Mouse (Mus musculus) ES-E14 (cell line): ENCODE measurements around the gene Bcat1. TPM values are rescaled to one million over a fixed set of nuclear protein-coding genes. Genes with fewer than 3 reads are reported as not detected.

ENCODE experiments used
- DNase-seq: peaks from one replicate; pipeline ENCODE4 v3.0.0-alpha.2; 2013; ENCODE audit warnings: low read depth, low spot score
- H3K27ac ChIP-seq: 2 replicates; pipeline ENCODE4 v1.5.1; 2012; ENCODE audit warnings: low read depth, mild to moderate bottlenecking, low read length, moderate library complexity, mixed read lengths; ENCODE audit not compliant: poor library complexity, insufficient read depth, severe bottlenecking
- H3K36me3 ChIP-seq: 2 replicates; pipeline ENCODE4 v1.6.1; 2012; ENCODE audit warnings: mild to moderate bottlenecking, low read length, moderate library complexity, mixed read lengths; ENCODE audit not compliant: control insufficient read depth, poor library complexity, insufficient read depth, severe bottlenecking
- H3K4me1 ChIP-seq, 2 experiments: fragments of 150-350 bp in 1 of 2; sonication (generic) in 1 of 2; 2 replicates each; pipeline ENCODE4 v1.6.1; 2012; ENCODE audit warnings: low read length in 2 of 2, mild to moderate bottlenecking in 1 of 2, mixed read lengths in 1 of 2; ENCODE audit not compliant: control insufficient read depth in 2 of 2, insufficient read depth in 2 of 2, poor library complexity in 1 of 2
- H3K4me3 ChIP-seq, 2 experiments: fragments of 150-350 bp in 1 of 2; sonication (generic) in 1 of 2; 2 replicates each; pipeline ENCODE4 v1.5.1; 2012; ENCODE audit warnings: low read length in 2 of 2, low read depth in 1 of 2, mild to moderate bottlenecking in 1 of 2, mixed read lengths in 1 of 2; ENCODE audit not compliant: insufficient read depth in 1 of 2, poor library complexity in 1 of 2, severe bottlenecking in 1 of 2
- H3K9ac ChIP-seq: 2 replicates; pipeline ENCODE4 v1.6.1; 2012; ENCODE audit warnings: low read depth, mild to moderate bottlenecking, low read length, mixed read lengths; ENCODE audit not compliant: poor library complexity, insufficient read depth, severe bottlenecking
- H3K9me3 ChIP-seq: fragments of 150-350 bp; sonication (generic); 2 replicates; pipeline ENCODE4 v1.6.1; 2012; ENCODE audit warnings: low read depth, mild to moderate bottlenecking, low read length; ENCODE audit not compliant: control insufficient read depth, insufficient read depth
- CHD2 ChIP-seq: IDR thresholded peaks from 2 replicates; pipeline ENCODE4 v1.6.1; 2014; ENCODE audit warnings: mild to moderate bottlenecking, low read depth, low read length, inconsistent platforms
- HCFC1 ChIP-seq: IDR thresholded peaks from 2 replicates; pipeline ENCODE4 v1.6.1; 2012; ENCODE audit warnings: low read length, inconsistent platforms, borderline replicate concordance; ENCODE audit not compliant: insufficient read depth
- MAFK ChIP-seq: IDR thresholded peaks from 2 replicates; pipeline ENCODE4 v1.6.1; 2014; ENCODE audit warnings: mild to moderate bottlenecking, low read depth, low read length, inconsistent platforms; ENCODE audit not compliant: insufficient read depth
- ZC3H11A ChIP-seq: IDR thresholded peaks from 2 replicates; pipeline ENCODE4 v1.6.1; 2012; ENCODE audit warnings: low read depth, mild to moderate bottlenecking, inconsistent platforms, low read length, borderline replicate concordance
- ZNF384 ChIP-seq: IDR thresholded peaks from 2 replicates; pipeline ENCODE4 v1.6.1; 2012; ENCODE audit warnings: low read depth, low read length, inconsistent platforms
- in situ Hi-C, 2 experiments: fragments of 600-800 bp; cut with MboI; formaldehyde crosslinking; loops; one replicate each; pipeline ENCODE4 v1.15.1; 2025; ENCODE audit warnings: low sequenced_read_pairs in 2 of 2, inconsistent platforms in 1 of 2; ENCODE audit not compliant: unreplicated experiment in 2 of 2
- total RNA-seq: library from RNA; depleted of rRNA; stranded (reverse); fragments of 300-350 nt; gene quantifications from 2 replicates; pipeline ENCODE4 v1.2.3, GENCODE M21; 2012

Gene Bcat1
- total RNA-seq, 1 experiment = 180 TPM

DNA sequence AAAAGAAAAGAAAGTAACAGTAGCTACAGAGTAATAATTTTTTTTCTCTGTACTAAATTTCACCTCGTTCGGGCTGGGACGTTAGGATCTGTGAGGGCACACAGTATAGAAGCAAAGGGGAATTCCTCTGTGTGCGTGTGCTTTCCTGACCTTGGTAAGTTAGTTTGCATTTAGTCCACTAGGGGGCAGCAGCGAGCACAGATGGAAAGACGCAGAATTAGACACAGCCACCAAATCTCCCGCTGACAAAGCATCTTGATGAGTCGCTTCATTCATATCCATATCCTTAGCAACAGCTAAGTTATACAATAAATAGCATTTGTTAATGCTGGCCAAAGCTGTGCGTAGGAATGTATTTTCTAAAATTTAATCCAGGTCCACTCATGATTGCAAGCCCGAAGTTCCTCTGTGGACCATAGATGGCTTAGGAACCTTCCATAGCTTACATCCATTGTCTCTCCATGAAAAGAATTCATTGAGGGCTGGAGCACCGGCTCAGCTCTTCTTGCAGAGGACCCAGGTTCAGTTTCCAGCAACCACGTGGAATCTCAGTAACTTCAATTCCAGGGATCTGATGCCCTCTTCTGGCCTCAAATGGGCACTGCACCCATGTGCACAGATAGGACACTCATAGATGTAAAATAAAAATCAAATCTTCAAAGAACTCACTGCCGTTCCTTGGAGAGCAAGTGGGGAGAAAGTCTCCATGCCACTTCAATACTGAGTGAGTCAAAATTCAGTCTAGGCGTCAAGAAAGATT is 52.8 kb downstream of the Bcat1 start:
- in situ Hi-C loops = no loop called here
- no peak overlapping the region for H3K4me3 ChIP-seq
- no peak overlapping the region for H3K9ac ChIP-seq
- H3K36me3 ChIP-seq = peaks cover 36% of the 10 kb centered on the region
- peak; percentile 94 for DNase-seq
- no peak for TF ChIP-seq MAFK
- no peak for TF ChIP-seq HCFC1
- no peak for TF ChIP-seq ZC3H11A
- no peak for TF ChIP-seq ZNF384
- no peak for TF ChIP-seq CHD2
- 0 out of 4 replicates have a peak, but pooled peaks cover 0 to 2% of the 10 kb centered on the region in 2 experiments for H3K4me1 ChIP-seq
- peaks cover 2% of the 10 kb centered on the region; the same call in 1 of the 2 replicates for H3K9me3 ChIP-seq
- H3K27ac ChIP-seq = no peak overlapping the region

- Histone ChIP-seq H3K9ac (no peak overlapping the region), H3K27ac (no peak overlapping the region), H3K4me3 (no peak overlapping the region), H3K4me1 (0 out of 4 replicates have a peak, but pooled peaks cover 0 to 2% of the 10 kb centered on the region in 2 experiments), H3K9me3 (peaks cover 2% of the 10 kb centered on the region; the same call in 1 of the 2 replicates), H3K36me3 (peaks cover 44% of the 10 kb centered on the region)
- in situ Hi-C loops = no loop called here
- TF ChIP-seq CHD2 = no peak
- no peak for TF ChIP-seq ZC3H11A
- no peak for TF ChIP-seq ZNF384
- TF ChIP-seq HCFC1 = no peak
- TF ChIP-seq MAFK = no peak
- DNase-seq = no peak
Observed at GRCm38 (mm10) chr6:145022349-145022748, 53.6 kb downstream of the Bcat1 start.

DNA sequence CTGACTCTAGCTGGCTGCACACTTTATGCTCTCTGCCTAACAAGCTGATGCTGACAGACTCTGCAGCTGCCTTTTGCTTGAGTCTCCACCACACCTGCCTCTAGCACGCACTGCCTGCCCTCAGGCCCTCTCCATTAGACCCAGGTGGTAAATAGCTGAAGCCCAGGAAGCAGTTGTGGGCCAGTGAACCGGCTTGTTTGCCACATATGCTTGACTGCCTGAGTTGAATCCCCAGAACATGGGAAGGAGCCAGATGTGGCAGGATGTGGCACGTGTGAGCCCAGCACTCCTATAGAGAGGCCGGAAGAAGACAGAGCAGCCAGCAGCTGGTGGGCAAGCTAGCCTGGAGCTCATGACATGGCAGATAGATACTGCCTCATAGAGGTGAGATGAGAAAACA is 55.4 kb downstream of the Bcat1 start:
- 0 out of 4 replicates have a peak, but pooled peaks cover 0 to 2% of the 10 kb centered on the region in 2 experiments for H3K4me1 ChIP-seq
- DNase-seq = no peak
- H3K27ac ChIP-seq = no peak overlapping the region
- H3K36me3 ChIP-seq = peaks cover 47% of the 10 kb centered on the region
- H3K4me3 ChIP-seq = no peak overlapping the region
- H3K9me3 ChIP-seq = no peaks in the 10 kb centered on the region
- TF ChIP-seq CHD2 (no peak), HCFC1 (no peak), ZNF384 (no peak), MAFK (no peak), ZC3H11A (no peak)
- H3K9ac ChIP-seq = no peak overlapping the region
- in situ Hi-C loops = no loop called here

GRCm38 (mm10) chr6:145018295-145018694 is 57.7 kb downstream of the Bcat1 start:
- in situ Hi-C loops = no loop called here
- DNase-seq = no peak
- TF ChIP-seq ZC3H11A = no peak
- no peak for TF ChIP-seq ZNF384
- TF ChIP-seq CHD2 = no peak
- no peak for TF ChIP-seq HCFC1
- TF ChIP-seq MAFK = no peak
- Histone ChIP-seq H3K9me3 (no peaks in the 10 kb centered on the region), H3K4me1 (0 out of 4 replicates have a peak, but pooled peaks cover 0 to 2% of the 10 kb centered on the region in 2 experiments), H3K4me3 (no peak overlapping the region), H3K9ac (no peak overlapping the region), H3K36me3 (peaks cover 51% of the 10 kb centered on the region), H3K27ac (no peak overlapping the region; the same call in 1 of the 2 replicates)
